Mouse (Mus musculus) C2C12 (cell line): ENCODE measurements around the gene Pbx1.

ENCODE experiments used
- CEBPB ChIP-seq: IDR thresholded peaks from one replicate; pipeline ENCODE4 v1.6.1; 2011; ENCODE audit warnings: low read depth, mild to moderate bottlenecking, control low read depth, moderate library complexity
- CTCF ChIP-seq: IDR thresholded peaks from one replicate; pipeline ENCODE4 v1.5.1; 2011; ENCODE audit not compliant: control insufficient read depth, insufficient read depth, insufficient read length
- FOSL1 ChIP-seq: IDR thresholded peaks from one replicate; pipeline ENCODE4 v1.8.0; 2011; ENCODE audit warnings: mild to moderate bottlenecking, low read length; ENCODE audit not compliant: poor library complexity, insufficient read depth, severe bottlenecking
- MAX ChIP-seq: IDR thresholded peaks from one replicate; pipeline ENCODE4 v1.6.1; 2011; ENCODE audit warnings: mild to moderate bottlenecking, control low read depth
- MYOD1 ChIP-seq: IDR thresholded peaks from one replicate; pipeline ENCODE4 v1.6.1; 2011; ENCODE audit warnings: low read depth; ENCODE audit not compliant: control insufficient read depth, insufficient read length
- MYOG ChIP-seq: IDR thresholded peaks from one replicate; pipeline ENCODE4 v1.6.1; 2011; ENCODE audit not compliant: control insufficient read depth, insufficient read length; ENCODE audit errors: extremely low read depth
- USF1 ChIP-seq: IDR thresholded peaks from one replicate; pipeline ENCODE4 v1.6.1; 2011; ENCODE audit warnings: low read depth, mild to moderate bottlenecking, control low read depth, moderate library complexity

- TF ChIP-seq CTCF (no peak), USF1 (no peak), CEBPB (no peak), MAX (no peak), MYOD1 (no peak), FOSL1 (no peak), MYOG (no peak)
Observed at GRCm38 (mm10) chr1:168231548-168232429, 200.3 kb downstream of the Pbx1 start.
